8 mouse cellular contexts compared by ENCODE assay signal in genomic region chr2:70562011-70562491, GRCm38 (mm10). TPM values are rescaled to one million over a fixed set of nuclear protein-coding genes. Genes with fewer than 3 reads are reported as not detected.
DNase-seq lines count a peak whose midpoint lies in the region; ATAC-seq and TF ChIP-seq lines count a peak whose summit lies in the region.

No protein-coding gene starts in this region.

- peaks cover 87% of the 10 kb centered on the region for H3K27me3 ChIP-seq in heart, embryonic 10.5 days (ENCODE audit: insufficient read depth, poor library complexity, severe bottlenecking)
- peaks cover 33% of the 10 kb centered on the region for H3K27me3 ChIP-seq in CH12.LX (replicated peaks)
- H3K27me3 ChIP-seq in embryonic facial prominence, embryonic 12.5 days, result peaks cover 87% of the 10 kb centered on the region
- peaks cover 96% of the 10 kb centered on the region for H3K27me3 ChIP-seq in limb, embryonic 13.5 days
- peaks cover 85% of the 10 kb centered on the region for H3K27me3 ChIP-seq in stomach, embryonic 15.5 days (replicated peaks)
- peaks cover 26% of the 10 kb centered on the region for H3K27me3 ChIP-seq in thymus, adult 2 months (ENCODE audit: control insufficient read depth, insufficient read depth, low read length)

- no peak for TF ChIP-seq RAD21 in CH12.LX (IDR thresholded peaks at IDR 0.05; ENCODE audit: low read depth, low read length)

- H3K36me3 ChIP-seq in heart, embryonic 10.5 days, result no peaks in the 10 kb centered on the region
- H3K36me3 ChIP-seq in CH12.LX (replicated peaks in 1 of 2; ENCODE audit: control insufficient read depth in 1 of 2, insufficient read depth in 1 of 2, low read length in 1 of 2), result no peaks in the 10 kb centered on the region
- no peaks in the 10 kb centered on the region for H3K36me3 ChIP-seq in embryonic facial prominence, embryonic 12.5 days
- H3K36me3 ChIP-seq in limb, embryonic 13.5 days, result no peaks in the 10 kb centered on the region
- no peaks in the 10 kb centered on the region for H3K36me3 ChIP-seq in stomach, embryonic 15.5 days
- H3K36me3 ChIP-seq in thymus, adult 2 months (ENCODE audit: control insufficient read depth, insufficient read depth, low read length), result no peaks in the 10 kb centered on the region

- H3K9me3 ChIP-seq in heart, embryonic 10.5 days, result no peaks in the 10 kb centered on the region
- H3K9me3 ChIP-seq in CH12.LX (replicated peaks; ENCODE audit: low read length), result peaks cover 17% of the 10 kb centered on the region
- H3K9me3 ChIP-seq in embryonic facial prominence, embryonic 12.5 days, result no peaks in the 10 kb centered on the region
- no peaks in the 10 kb centered on the region for H3K9me3 ChIP-seq in limb, embryonic 13.5 days
- no peaks in the 10 kb centered on the region for H3K9me3 ChIP-seq in stomach, embryonic 15.5 days

- DNase-seq in heart, embryonic 10.5 days (ENCODE audit: low spot score), result no peak
- no peak for DNase-seq in heart, adult 8-10 months (ENCODE audit: low spot score)
- no peak for DNase-seq in CH12.LX (ENCODE audit: extremely low read depth)
- DNase-seq in left cerebral cortex, postnatal 14 days (ENCODE audit: low spot score in 2 of 2), result no peak
- no peak for DNase-seq in thymus, adult 2 months

- intact Hi-C loops in left cerebral cortex, postnatal 14 days (cut with DNase I), result no loop called here

- TF ChIP-seq EP300 in CH12.LX (IDR thresholded peaks at IDR 0.05; ENCODE audit: low read length), result no peak

- no peaks in the 10 kb centered on the region for H3K79me2 ChIP-seq in CH12.LX (replicated peaks; ENCODE audit: control insufficient read depth, extremely low read depth, insufficient read depth, poor library complexity, severe bottlenecking)

- H3K4me3 ChIP-seq in heart, embryonic 10.5 days, result peak overlapping the region; percentile 53
- H3K4me3 ChIP-seq in CH12.LX (replicated peaks in 1 of 3; ENCODE audit: low read depth in 2 of 3, low read length in 2 of 3, poor library complexity in 1 of 3), result peak overlapping the region in 2 of 3 experiments; percentile 9 to 19
- H3K4me3 ChIP-seq in embryonic facial prominence, embryonic 12.5 days, result peak overlapping the region; percentile 28
- H3K4me3 ChIP-seq in limb, embryonic 13.5 days, result peak overlapping the region; percentile 32
- peak overlapping the region; percentile 27 for H3K4me3 ChIP-seq in stomach, embryonic 15.5 days (replicated peaks)
- H3K4me3 ChIP-seq in thymus, adult 2 months (ENCODE audit: control insufficient read depth, insufficient read depth, low read length), result no peak overlapping the region

- dilution Hi-C loops in CH12.LX (cut with MboI; ENCODE audit: extremely low pct_ligation_motif_present, extremely low pct_unique_long_range_greater_than_20kb, low sequenced_read_pairs), result no loop called here

- in situ Hi-C loops in CH12.LX (cut with MboI; ENCODE audit: low pct_ligation_motif_present, low pct_unique_long_range_greater_than_20kb, low sequenced_read_pairs), result loop anchor here (10.0 to 25.0 kb wide), 2 partner anchors 337 to 425 kb away; no protein-coding TSS in a partner anchor

- no peak for TF ChIP-seq POLR2A in CH12.LX (IDR thresholded peaks at IDR 0.05; ENCODE audit: low read depth, low read length)
- TF ChIP-seq POLR2A in thymus, adult 2 months (IDR thresholded peaks at IDR 0.05; ENCODE audit: control insufficient read depth, extremely low read depth, insufficient read depth, low read length, poor library complexity), result no peak

- no peak overlapping the region for H3K9ac ChIP-seq in CH12.LX (ENCODE audit: insufficient read depth, low read depth)
- H3K9ac ChIP-seq in embryonic facial prominence, embryonic 12.5 days, result 0 out of 2 replicates have a peak overlapping the region, but pooled peaks have one; percentile 7
- H3K9ac ChIP-seq in limb, embryonic 13.5 days, result no peak overlapping the region
- H3K9ac ChIP-seq in stomach, embryonic 15.5 days, result no peak overlapping the region

- H3K27ac ChIP-seq in heart, embryonic 10.5 days, result no peak overlapping the region
- no peak overlapping the region for H3K27ac ChIP-seq in CH12.LX (ENCODE audit: insufficient read depth, low read depth)
- no peak overlapping the region for H3K27ac ChIP-seq in embryonic facial prominence, embryonic 12.5 days
- H3K27ac ChIP-seq in limb, embryonic 13.5 days, result no peak overlapping the region
- no peak overlapping the region for H3K27ac ChIP-seq in stomach, embryonic 15.5 days
- no peak overlapping the region for H3K27ac ChIP-seq in thymus, adult 2 months (ENCODE audit: control insufficient read depth, insufficient read depth, low read length)

- peak overlapping the region; percentile 92 for H3K4me2 ChIP-seq in CH12.LX (ENCODE audit: insufficient read depth, low read depth, poor library complexity, severe bottlenecking)
- H3K4me2 ChIP-seq in embryonic facial prominence, embryonic 12.5 days (replicated peaks), result peak overlapping the region; percentile 44
- peak overlapping the region; percentile 57 for H3K4me2 ChIP-seq in limb, embryonic 13.5 days (replicated peaks)
- peak overlapping the region; percentile 50 for H3K4me2 ChIP-seq in stomach, embryonic 15.5 days

- under 1% methylated on average over 41 of the region's 42 CpGs for WGBS in heart, embryonic 10.5 days
- WGBS in embryonic facial prominence, embryonic 12.5 days, result 0% methylated on average over 41 of the region's 42 CpGs
- 0% methylated on average over 42 of the region's 42 CpGs for WGBS in limb, embryonic 13.5 days
- WGBS in stomach, embryonic 15.5 days, result under 1% methylated on average over 40 of the region's 42 CpGs
- WGBS in thymus, adult 2 months, result 7% methylated on average over 42 of the region's 42 CpGs

- TF ChIP-seq CTCF in CH12.LX (conservative IDR thresholded peaks at IDR 0.05 in 1 of 2, IDR thresholded peaks at IDR 0.05 in 1 of 2; ENCODE audit: low read depth in 2 of 2, low read length in 2 of 2), result no peak
- TF ChIP-seq CTCF in thymus, adult 2 months (IDR thresholded peaks at IDR 0.05; ENCODE audit: borderline replicate concordance, control insufficient read depth, extremely low read depth, insufficient read depth, low read length, poor library complexity), result no peak

- peaks cover 60% of the 10 kb centered on the region for H3K4me1 ChIP-seq in heart, embryonic 10.5 days
- H3K4me1 ChIP-seq in CH12.LX (ENCODE audit: control insufficient read depth in 1 of 2, insufficient read depth in 2 of 2), result peaks cover 2 to 25% of the 10 kb centered on the region in 2 experiments; a peak in 3 of 4 replicates
- H3K4me1 ChIP-seq in embryonic facial prominence, embryonic 12.5 days, result peaks cover 41% of the 10 kb centered on the region
- peaks cover 43% of the 10 kb centered on the region for H3K4me1 ChIP-seq in limb, embryonic 13.5 days
- peaks cover 20% of the 10 kb centered on the region; the same call in 1 of the 2 replicates for H3K4me1 ChIP-seq in stomach, embryonic 15.5 days
- no peaks in the 10 kb centered on the region for H3K4me1 ChIP-seq in thymus, adult 2 months (replicated peaks; ENCODE audit: control insufficient read depth, insufficient read depth, low read length)

- no peak for ATAC-seq in embryonic facial prominence, embryonic 12.5 days (ENCODE audit: insufficient number of reproducible peaks, insufficient read depth, low FRiP score, low TSS enrichment)
- no peak for ATAC-seq in limb, embryonic 13.5 days (ENCODE audit: low FRiP score, low read depth)
- no peak for ATAC-seq in stomach, embryonic 15.5 days (ENCODE audit: insufficient read depth, low FRiP score, low read depth)

TF ChIP-seq in CH12.LX, 34 proteins besides CTCF, POLR2A, EP300 and RAD21 (continues in another document):
- no peak for TF ChIP-seq BHLHE40 (IDR thresholded peaks at IDR 0.05; ENCODE audit: low read depth, low read length)
- TF ChIP-seq SMC3 (IDR thresholded peaks at IDR 0.05; ENCODE audit: low read depth, low read length), result no peak
- TF ChIP-seq MEF2A (IDR thresholded peaks at IDR 0.05; ENCODE audit: borderline replicate concordance, low read depth, low read length), result no peak
- TF ChIP-seq MXI1 (IDR thresholded peaks at IDR 0.05; ENCODE audit: low read depth, low read length), result no peak
- TF ChIP-seq CHD1 (IDR thresholded peaks at IDR 0.05; ENCODE audit: low read depth, low read length), result no peak
- no peak for TF ChIP-seq JUND (conservative IDR thresholded peaks at IDR 0.05; ENCODE audit: low read depth, low read length)
- TF ChIP-seq UBTF (IDR thresholded peaks at IDR 0.05; ENCODE audit: low read depth, low read length), result no peak
- no peak for TF ChIP-seq CHD2 (IDR thresholded peaks at IDR 0.05; ENCODE audit: low read length)
- TF ChIP-seq ZC3H11A (IDR thresholded peaks at IDR 0.05; ENCODE audit: low read depth, low read length), result no peak
- no peak for TF ChIP-seq TBP (conservative IDR thresholded peaks at IDR 0.05; ENCODE audit: low read depth, low read length)
- TF ChIP-seq USF1 (IDR thresholded peaks at IDR 0.05; ENCODE audit: low read depth, low read length), result no peak
- no peak for TF ChIP-seq TCF12 (IDR thresholded peaks at IDR 0.05; ENCODE audit: low read depth, low read length)
- TF ChIP-seq MAFK (IDR thresholded peaks at IDR 0.05; ENCODE audit: insufficient replicate concordance, low read length), result no peak

RNA-seq across cellular contexts. Expression of gene Gad1, which starts 9.2 kb away (rescaled TPM):
- polyA plus RNA-seq in heart, embryonic 10.5 days (2016; fragmentation: Nextera tagmentation; extraction: Ambion mirVana), result 0.15 TPM in 1 of 2 replicates, not detected in the other
- total RNA-seq in heart, adult 8-10 months (2022), result 1 to 10 TPM in 1 of 4 experiments, under 1 TPM in 3; 0.84 to 1.2 (median 0.93) TPM
- 0.50 and 1.4 TPM in 2 replicates for total RNA-seq in CH12.LX (2012; rRNA removed)
- 1.7 and 1.9 TPM in 2 replicates for total RNA-seq in CH12.LX (2014; rRNA removed)
- 1.2 and 1.3 TPM in 2 replicates for polyA plus RNA-seq in CH12.LX (2012; ENCODE audit: insufficient read length, low read depth)
- polyA plus RNA-seq in embryonic facial prominence, embryonic 12.5 days (2016; fragmentation: Nextera tagmentation; extraction: Ambion mirVana), result 0.96 and 2.2 TPM in 2 replicates
- 0.45 and 0.46 TPM in 2 replicates for polyA plus RNA-seq in limb, embryonic 13.5 days (2015; fragmentation: Nextera tagmentation; extraction: Ambion mirVana)
- 0.14 and 0.46 TPM in 2 replicates for polyA plus RNA-seq in stomach, embryonic 15.5 days (2015; fragmentation: Nextera tagmentation; extraction: Ambion mirVana)
- total RNA-seq in left cerebral cortex, postnatal 14 days (2021), result 100 to 1,000 TPM; 228 TPM
- 1.1 and 2.9 TPM in 2 replicates for polyA plus RNA-seq in thymus, adult 2 months (2012; rRNA removed)

RNA-seq across cellular contexts. Expression of gene Erich2, which starts 53.4 kb away (rescaled TPM):
- polyA plus RNA-seq in heart, embryonic 10.5 days (2016; fragmentation: Nextera tagmentation; extraction: Ambion mirVana), result 0.41 and 0.57 TPM in 2 replicates
- total RNA-seq in heart, adult 8-10 months (2022), result under 1 TPM in 1 of 4 experiments, not detected in 3; 0.22 TPM
- total RNA-seq in CH12.LX (2012; rRNA removed) (not detected in 2 replicates), CH12.LX (2014; rRNA removed) (not detected in 2 replicates)
- 0.24 and 0.27 TPM in 2 replicates for polyA plus RNA-seq in CH12.LX (2012; ENCODE audit: insufficient read length, low read depth)
- 2.1 and 2.4 TPM in 2 replicates for polyA plus RNA-seq in embryonic facial prominence, embryonic 12.5 days (2016; fragmentation: Nextera tagmentation; extraction: Ambion mirVana)
- 0.89 and 1.7 TPM in 2 replicates for polyA plus RNA-seq in limb, embryonic 13.5 days (2015; fragmentation: Nextera tagmentation; extraction: Ambion mirVana)
- 1.5 and 2.2 TPM in 2 replicates for polyA plus RNA-seq in stomach, embryonic 15.5 days (2015; fragmentation: Nextera tagmentation; extraction: Ambion mirVana)
- total RNA-seq in left cerebral cortex, postnatal 14 days (2021), result 1 to 10 TPM; 1.0 to 1.1 TPM
- polyA plus RNA-seq in thymus, adult 2 months (2012; rRNA removed), result 0.09 TPM in 1 of 2 replicates, not detected in the other
